Mouse (Mus musculus) lung, adult 18-20 months (tissue): ENCODE results near the gene Dnajc2.
"Not testable (repeated sequence)": the region's sequence is repeated elsewhere in the genome, so short reads cannot be mapped to it uniquely, and the experiment has no call there.

Experiments
- DNase-seq, 2 experiments: peaks; one replicate each; pipeline ENCODE4 v3.0.0; 2022; ENCODE audit warnings: mixed read lengths in 2 of 2

Gene Dnajc2

DNA sequence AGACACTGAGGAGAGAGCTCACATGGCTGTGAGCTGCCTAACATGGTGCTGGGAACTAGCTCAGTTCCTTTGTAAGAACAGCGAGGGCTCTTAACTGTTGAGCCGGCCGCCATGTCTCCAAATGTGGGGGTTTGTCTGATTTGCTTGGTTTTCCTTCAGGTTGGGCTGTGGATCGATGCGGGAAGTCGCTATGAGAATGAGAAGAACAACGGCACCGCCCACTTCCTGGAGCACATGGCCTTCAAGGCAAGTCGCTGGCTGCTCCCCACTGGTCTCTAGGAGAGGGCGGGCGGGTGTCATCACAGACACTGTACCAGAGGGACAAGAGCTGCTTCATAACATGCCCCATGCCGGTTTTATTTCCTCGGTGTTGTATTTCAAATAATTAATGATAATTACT, 45.2 kb downstream of the Dnajc2 start:
- DNase-seq, result no peak

GRCm38 (mm10) chr5:21739120-21739519, 45.9 kb downstream of the Dnajc2 start:
- DNase-seq, result no peak

- no peak for DNase-seq
Measured at GRCm38 (mm10) chr5:21737620-21738019, 47.4 kb downstream of the Dnajc2 start.

DNA sequence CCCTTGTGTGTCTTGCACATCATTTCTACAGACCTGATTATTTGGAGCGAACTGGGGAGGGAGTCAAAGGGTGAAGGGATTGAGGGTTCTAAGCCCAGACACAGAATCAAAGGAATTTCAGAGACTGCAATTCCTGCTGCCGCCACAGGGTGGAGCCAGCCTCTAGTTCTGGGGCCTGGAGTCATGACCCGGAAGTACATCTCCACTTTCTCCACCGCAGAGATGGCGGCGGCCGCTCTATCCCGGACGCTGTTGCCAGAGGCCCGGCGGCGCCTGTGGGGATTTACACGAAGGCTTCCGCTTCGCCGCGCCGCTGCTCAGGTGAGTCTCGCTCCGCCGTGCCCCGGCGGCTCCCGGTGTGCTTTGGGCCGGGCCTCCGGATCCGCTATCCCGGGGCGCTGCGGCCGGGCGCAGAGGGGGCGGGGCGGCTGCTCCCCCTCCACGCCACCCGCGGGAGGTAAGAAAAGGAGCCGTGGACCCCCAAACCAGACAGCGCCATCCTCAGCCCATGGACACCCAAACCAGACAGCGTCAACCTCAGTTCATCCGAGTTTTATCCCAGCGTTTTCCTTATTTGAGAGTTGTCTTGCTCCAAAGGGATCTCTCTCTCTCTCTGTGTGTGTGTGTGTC, 48.0 kb downstream of the Dnajc2 start, which contains the start of gene Pmpcb:
Gene Pmpcb, plus strand, starts transcription at position 186 of the 630 bp plus-strand sequence.
- DNase-seq, result peak; percentile 83 to 88

GRCm38 (mm10) chr5:21736046-21736445, 49.0 kb downstream of the Dnajc2 start:
- no peak for DNase-seq

GRCm38 (mm10) chr5:21735584-21735983, 49.5 kb downstream of the Dnajc2 start:
- DNase-seq, result peak; percentile 64 to 72

- DNase-seq, result no peak
Measured at GRCm38 (mm10) chr5:21735100-21735499, 50.0 kb downstream of the Dnajc2 start.

DNA sequence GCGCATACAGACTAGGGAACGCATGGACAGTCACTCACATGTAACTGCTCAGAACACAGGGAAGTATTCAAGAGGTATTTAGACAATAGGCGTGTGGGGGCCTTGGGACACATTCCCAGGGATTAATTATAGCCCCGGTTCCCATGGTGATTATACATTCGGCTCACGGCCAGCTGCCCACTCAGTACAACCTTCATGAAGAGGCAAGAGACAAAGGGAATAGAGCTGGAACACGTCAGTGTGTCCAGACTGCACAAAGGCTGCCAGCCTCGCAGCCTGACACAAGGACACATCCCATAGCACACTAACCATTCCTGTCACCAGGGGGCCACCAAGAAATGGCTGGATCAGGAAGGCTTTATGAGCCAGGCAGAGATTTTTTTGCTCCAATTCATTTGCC, 52.1 kb downstream of the Dnajc2 start:
- DNase-seq, result peak in 1 of 2 experiments; percentile 13

DNA sequence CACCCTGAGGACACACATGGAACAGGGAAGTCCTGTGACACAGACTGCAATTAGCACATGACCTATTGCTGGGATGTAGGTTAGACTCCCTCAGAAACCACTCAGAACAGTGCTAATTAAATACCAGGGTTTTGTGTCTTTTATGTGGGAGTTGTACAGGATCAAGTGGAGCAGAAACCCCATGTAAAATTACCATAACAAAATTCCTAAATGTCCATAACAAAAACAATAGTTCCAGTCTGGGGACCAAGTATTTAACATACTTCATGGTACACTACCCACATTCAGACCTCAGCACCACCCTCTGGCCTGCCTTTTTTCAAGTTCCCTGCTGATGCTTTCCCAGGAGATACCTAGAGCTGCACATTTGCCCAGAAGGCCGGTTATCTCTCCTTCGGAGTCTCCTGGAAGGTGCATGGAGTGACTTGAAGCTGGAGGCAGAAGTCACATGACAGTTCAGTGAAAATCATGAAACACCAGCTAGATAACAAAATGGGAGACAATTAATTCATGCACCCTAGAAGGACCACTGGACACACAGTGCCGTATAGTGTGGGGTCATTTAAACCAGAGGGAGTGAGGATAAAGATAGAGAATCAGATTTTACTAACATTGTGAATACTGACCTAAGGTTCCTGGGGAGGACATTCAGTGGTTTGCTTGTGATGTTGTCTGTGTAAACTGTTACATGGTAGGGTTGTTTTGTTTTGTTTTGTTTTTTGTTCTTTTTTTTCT, 52.7 kb downstream of the Dnajc2 start:
- no peak for DNase-seq

- DNase-seq, result no peak
Measured at GRCm38 (mm10) chr5:21729107-21729506, 55.9 kb downstream of the Dnajc2 start.

- no peak for DNase-seq
Measured at GRCm38 (mm10) chr5:21724872-21725271, 60.2 kb downstream of the Dnajc2 start.

DNA sequence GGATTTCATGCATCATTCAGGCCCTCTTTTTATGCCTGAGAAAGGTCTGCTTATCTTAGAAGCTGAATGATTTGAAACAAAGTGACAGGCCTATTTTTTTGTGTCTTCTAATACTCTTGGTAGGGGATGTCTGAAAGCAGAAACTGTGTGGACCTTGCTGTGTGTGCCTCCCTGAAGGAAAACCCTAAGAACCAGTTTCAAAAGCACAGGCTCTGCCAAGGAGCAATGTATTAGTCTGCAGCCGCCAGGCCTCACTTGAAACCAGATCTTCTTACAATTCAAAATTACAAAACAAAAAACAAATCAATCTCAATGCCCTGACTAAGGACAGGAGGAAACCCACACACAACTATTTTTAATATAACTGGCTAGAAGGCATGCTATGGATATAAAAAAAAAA, 60.6 kb downstream of the Dnajc2 start:
- no peak for DNase-seq

GRCm38 (mm10) chr5:21719209-21719608, 65.8 kb downstream of the Dnajc2 start:
- no peak for DNase-seq

DNA sequence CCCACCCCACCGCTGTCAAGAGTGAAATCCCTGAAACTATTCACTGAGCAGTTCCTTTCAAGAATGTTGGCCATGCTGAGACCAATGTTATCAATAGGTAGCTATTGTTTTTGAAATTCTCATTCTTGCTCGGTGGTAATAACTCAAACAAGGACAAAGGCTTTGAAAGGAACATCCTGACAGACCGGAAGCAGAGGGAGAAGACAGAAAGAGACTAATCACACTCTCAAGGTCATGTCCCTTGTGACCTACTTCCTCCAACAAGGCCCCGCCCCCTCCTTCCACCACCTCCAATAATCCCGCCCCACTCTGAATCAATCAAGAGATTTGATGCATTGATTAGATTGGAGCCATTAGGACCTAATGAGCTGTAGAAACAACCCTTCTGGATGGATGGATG, 66.5 kb downstream of the Dnajc2 start:
- DNase-seq, result no peak

DNA sequence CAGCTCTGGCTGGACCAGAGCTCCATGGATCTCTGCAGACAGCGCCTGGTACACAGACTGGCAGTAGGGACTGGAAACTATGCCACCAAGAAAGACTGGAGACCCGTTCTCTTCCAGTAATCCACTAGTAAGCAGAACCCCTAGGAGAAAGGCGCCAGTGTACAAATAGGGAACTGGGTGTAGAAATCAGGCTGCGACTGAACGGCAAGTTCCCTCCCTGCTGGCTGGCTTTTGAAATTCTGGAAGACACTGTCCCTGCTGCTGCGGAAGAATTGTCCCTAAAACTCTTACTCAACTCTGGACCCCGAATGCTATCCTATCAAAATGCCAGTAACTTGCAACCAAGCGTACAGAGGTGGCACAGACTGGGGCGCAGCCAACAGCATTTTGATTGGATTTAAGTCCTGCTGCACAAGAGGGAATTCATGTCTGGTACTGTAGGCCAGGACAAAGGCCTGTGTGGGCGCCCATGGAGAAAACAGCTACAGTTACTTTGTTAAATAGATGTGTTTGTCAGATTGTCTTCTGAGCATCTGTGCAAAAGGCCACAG, 67.8 kb downstream of the Dnajc2 start:
- DNase-seq, result no peak

DNA sequence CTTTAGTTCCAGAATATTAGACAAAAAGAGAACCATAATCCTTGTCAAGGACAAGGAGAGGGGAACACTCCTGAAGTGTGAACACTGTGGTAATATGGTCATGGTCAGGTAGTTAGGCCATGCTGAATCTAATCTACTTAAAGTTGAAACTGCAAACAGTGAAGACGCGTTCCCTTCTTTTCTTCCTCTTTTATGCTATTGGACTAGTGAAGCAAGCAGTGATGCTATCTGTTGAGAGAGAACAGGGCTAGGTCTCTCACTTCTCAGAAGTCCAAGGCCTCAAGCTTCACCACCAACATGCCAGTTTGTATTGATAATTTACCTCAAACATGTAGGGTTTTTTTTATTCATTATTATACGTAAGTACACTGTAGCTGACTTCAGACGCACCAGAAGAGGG, 70.6 kb downstream of the Dnajc2 start:
- DNase-seq, result no peak

DNA sequence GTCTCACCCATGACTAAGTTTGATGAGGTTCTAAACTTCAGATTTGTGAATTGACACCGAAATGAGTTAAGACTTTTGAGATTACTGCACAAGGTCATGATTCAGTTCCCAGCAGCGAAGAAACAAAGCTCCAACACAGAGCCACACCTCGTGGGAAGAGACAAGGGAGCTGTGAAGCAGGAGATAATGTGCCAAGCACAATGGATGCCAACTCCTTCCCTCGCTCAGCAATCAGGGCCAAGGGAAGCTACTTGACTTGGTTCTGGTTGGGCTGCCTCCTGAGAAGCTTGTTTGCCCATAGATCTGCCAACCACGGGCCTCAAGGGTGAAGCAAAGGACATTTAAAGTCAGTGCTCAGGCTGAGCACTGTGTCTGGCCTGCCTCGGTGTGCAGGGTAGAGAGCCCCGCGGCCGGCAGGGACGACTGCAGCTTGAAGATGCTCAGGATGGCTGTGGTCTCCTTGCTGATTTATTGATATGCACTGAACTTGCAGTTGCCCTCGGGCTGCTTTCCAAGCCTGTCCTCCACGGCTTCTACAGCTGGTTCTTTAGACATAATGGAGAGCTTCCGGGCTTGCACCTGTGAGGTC, 72.8 kb downstream of the Dnajc2 start:
- no peak for DNase-seq

DNA sequence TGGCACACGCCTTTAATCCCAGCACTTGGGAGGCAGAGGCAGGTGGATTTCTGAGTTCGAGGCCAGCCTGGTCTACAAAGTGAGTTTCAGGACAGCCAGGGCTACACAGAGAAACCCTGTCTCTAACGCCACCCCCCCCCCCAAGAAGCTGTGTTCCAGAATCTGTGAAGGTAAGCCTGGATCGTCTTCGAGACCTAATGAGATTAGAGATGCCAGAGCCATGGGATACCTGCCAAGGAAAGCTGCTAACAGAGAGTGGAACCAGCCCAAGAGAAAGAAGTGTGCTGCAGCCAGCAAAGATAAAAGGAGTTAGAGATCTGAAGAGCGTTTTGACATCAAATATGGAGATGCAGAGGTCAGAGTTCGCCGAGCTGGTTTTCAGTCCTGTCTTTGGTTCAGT, 77.0 kb downstream of the Dnajc2 start:
- DNase-seq, result not testable (repeated sequence)
